Mouse (Mus musculus): ENCODE measurements around the gene Urb1. TPM values are rescaled to one million over a fixed set of nuclear protein-coding genes. Genes with fewer than 3 reads are reported as not detected.
"Not testable (repeated sequence)": the region's sequence is repeated elsewhere in the genome, so short reads cannot be mapped to it uniquely, and the experiment has no call there.

Urb1 gene
- polyA plus RNA-seq, 1 experiment from 2014 or later, result 15.6 TPM

DNA sequence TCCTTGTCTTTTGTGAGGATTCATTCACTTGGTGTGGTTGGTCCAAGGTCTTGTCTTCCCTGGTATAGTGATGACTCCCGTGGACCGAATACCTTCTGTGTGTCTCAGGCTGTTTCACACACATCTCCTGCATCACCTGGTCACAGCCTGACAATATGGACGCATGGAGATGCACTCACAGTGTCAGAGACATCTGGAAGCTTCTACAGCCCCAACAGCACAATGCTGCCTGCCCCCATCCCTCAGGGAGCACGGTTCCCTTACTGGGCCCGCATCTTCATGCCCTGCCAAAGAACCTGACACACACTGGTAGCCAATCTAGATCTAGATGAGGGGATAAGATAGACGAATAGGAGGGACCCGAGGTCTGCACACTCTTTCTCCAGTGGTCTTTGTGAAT is 18.9 kb upstream of the Urb1 start:
- peaks cover 21% of the 10 kb centered on the region for H3K4me1 ChIP-seq (replicated peaks; ENCODE audit: control insufficient read depth, insufficient read depth, low read length)
- H3K27ac ChIP-seq (ENCODE audit: low read depth, low read length), result no peak overlapping the region
- H3K4me3 ChIP-seq (ENCODE audit: low read depth, low read length), result no peak overlapping the region
- H3K36me3 ChIP-seq (ENCODE audit: control insufficient read depth, insufficient read depth, low read length), result no peaks in the 10 kb centered on the region
- H3K9me3 ChIP-seq (ENCODE audit: control insufficient read depth, low read length), result no peaks in the 10 kb centered on the region
- 78% methylated on average over 7 of the region's 7 CpGs for WGBS
- H3K4me2 ChIP-seq (ENCODE audit: low read depth, low read length, severe bottlenecking), result no peak overlapping the region
- ATAC-seq (replicated peaks; ENCODE audit: low FRiP score), result no peak
- no peak for DNase-seq (ENCODE audit: low spot score)
- no peak overlapping the region for H3K9ac ChIP-seq (ENCODE audit: low read length)
- H3K27me3 ChIP-seq (ENCODE audit: control insufficient read depth, insufficient read depth, low read length), result peaks cover 37% of the 10 kb centered on the region

DNA sequence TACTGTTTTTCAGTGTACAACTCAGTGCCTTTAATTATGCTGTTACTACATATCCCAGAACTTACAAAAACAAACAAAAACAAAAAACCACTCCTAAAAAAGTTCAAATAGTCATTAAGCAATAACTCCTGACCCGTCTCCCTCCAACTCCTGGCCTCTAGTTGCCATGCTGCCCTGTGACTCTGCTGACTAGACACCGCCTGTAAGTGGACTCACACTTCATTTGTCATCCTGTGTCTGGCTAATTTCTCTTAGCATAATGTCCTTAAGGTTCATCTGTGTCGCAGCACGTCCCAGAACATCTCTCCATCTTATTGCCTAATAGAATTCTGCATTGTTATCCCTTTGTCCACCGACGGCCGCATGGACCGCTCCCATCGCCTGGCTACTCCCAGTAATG is 17.3 kb upstream of the Urb1 start:
- ATAC-seq (replicated peaks; ENCODE audit: low FRiP score) (no peak), DNase-seq (ENCODE audit: low spot score) (no peak)
- Histone ChIP-seq H3K36me3 (ENCODE audit: control insufficient read depth, insufficient read depth, low read length) (no peaks in the 10 kb centered on the region), H3K27ac (ENCODE audit: low read depth, low read length) (no peak overlapping the region), H3K27me3 (ENCODE audit: control insufficient read depth, insufficient read depth, low read length) (peaks cover 32% of the 10 kb centered on the region), H3K4me2 (ENCODE audit: low read depth, low read length, severe bottlenecking) (no peak overlapping the region), H3K9ac (ENCODE audit: low read length) (no peak overlapping the region), H3K4me1 (replicated peaks; ENCODE audit: control insufficient read depth, insufficient read depth, low read length) (peaks cover 16% of the 10 kb centered on the region), H3K9me3 (ENCODE audit: control insufficient read depth, low read length) (no peaks in the 10 kb centered on the region), H3K4me3 (ENCODE audit: low read depth, low read length) (no peak overlapping the region)
- 81% methylated on average over 9 of the region's 9 CpGs for WGBS

DNA sequence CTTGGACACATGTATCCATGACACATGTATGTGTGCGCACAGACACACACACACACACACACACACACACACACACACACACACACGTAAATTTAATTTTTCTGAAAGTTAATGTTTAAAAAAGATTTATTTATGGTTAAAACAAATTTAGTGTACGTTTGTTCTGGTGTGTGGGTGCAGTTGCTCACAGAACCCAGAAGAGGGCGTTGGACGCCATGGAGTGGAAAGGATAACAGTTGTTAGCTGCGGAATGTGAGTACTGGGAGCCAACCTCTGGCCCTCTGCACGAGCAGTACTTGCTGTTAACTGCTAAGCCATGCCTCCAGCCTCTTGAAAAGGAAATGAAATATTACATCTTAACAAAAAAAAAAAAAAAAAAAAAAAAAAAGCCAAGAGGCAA is 16.2 kb upstream of the Urb1 start, which contains the start of gene Eva1c:
Gene Eva1c, plus strand, starts transcription at position 263 of the 400 bp plus-strand sequence.
- Histone ChIP-seq H3K9ac (ENCODE audit: low read length) (no peak within 1 kb of the TSS), H3K4me2 (ENCODE audit: low read depth, low read length, severe bottlenecking) (no peak within 1 kb of the TSS), H3K4me3 (ENCODE audit: low read depth, low read length) (no peak within 1 kb of the TSS), H3K36me3 (ENCODE audit: control insufficient read depth, insufficient read depth, low read length) (no peaks in the 10 kb centered on the region), H3K27ac (ENCODE audit: low read depth, low read length) (no peak within 1 kb of the TSS), H3K27me3 (ENCODE audit: control insufficient read depth, insufficient read depth, low read length) (peaks cover 23% of the 10 kb centered on the region), H3K9me3 (ENCODE audit: control insufficient read depth, low read length) (no peaks in the 10 kb centered on the region), H3K4me1 (replicated peaks; ENCODE audit: control insufficient read depth, insufficient read depth, low read length) (peaks cover 14% of the 10 kb centered on the region)
- 70% methylated on average over 7 of the region's 7 CpGs for WGBS
- ATAC-seq (replicated peaks; ENCODE audit: low FRiP score) (no peak), DNase-seq (ENCODE audit: low spot score) (no peak)

DNA sequence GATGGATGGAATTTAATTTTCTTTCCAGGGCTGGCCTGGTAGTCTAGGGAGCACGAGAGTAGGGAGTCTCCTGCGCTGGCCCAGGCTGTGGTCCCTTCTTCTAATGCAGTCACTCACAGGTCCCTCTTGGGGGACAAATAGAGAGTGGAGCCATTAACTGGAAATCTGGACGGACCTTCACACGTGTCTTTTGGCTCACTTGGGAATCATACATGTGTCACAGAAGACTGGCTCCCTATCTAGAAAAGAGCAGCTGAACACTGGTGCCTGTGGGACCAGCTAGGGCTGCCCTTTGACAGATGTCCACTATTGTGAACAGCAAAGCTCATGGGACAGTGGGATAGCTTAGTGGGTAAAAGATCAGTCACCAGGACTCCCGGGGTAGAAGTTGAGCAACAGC is 15.8 kb upstream of the Urb1 start:
- H3K36me3 ChIP-seq (ENCODE audit: control insufficient read depth, insufficient read depth, low read length), result no peaks in the 10 kb centered on the region
- whole genome bisulfite sequencing, result 84% methylated on average over 5 of the region's 5 CpGs
- H3K9me3 ChIP-seq (ENCODE audit: control insufficient read depth, low read length), result no peaks in the 10 kb centered on the region
- H3K4me2 ChIP-seq (ENCODE audit: low read depth, low read length, severe bottlenecking), result no peak overlapping the region
- peaks cover 10% of the 10 kb centered on the region for H3K4me1 ChIP-seq (replicated peaks; ENCODE audit: control insufficient read depth, insufficient read depth, low read length)
- no peak overlapping the region for H3K9ac ChIP-seq (ENCODE audit: low read length)
- no peak overlapping the region for H3K4me3 ChIP-seq (ENCODE audit: low read depth, low read length)
- ATAC-seq (replicated peaks; ENCODE audit: low FRiP score), result no peak
- DNase-seq (ENCODE audit: low spot score), result no peak
- peaks cover 19% of the 10 kb centered on the region for H3K27me3 ChIP-seq (ENCODE audit: control insufficient read depth, insufficient read depth, low read length)
- H3K27ac ChIP-seq (ENCODE audit: low read depth, low read length), result no peak overlapping the region

DNA sequence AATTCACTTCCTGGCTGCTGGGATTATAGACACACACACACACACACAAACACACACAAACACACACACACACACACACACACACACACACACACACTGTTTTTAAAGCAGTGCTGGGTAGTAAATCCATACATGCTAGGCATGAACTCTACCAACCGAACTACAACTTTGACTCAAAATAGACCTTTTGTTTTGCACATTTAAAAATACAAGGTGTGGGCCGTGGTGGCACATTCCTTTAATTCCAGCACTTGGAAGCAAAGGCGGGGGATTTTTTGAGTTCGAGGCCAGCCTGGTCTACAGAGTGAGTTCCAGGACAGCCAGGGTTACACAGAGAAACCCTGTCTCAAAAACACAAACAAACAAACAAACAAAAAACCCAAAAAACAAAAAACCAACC is 13.8 kb upstream of the Urb1 start:
- 79% methylated on average over 4 of the region's 4 CpGs for WGBS
- not testable (repeated sequence) for DNase-seq (ENCODE audit: low spot score)

DNA sequence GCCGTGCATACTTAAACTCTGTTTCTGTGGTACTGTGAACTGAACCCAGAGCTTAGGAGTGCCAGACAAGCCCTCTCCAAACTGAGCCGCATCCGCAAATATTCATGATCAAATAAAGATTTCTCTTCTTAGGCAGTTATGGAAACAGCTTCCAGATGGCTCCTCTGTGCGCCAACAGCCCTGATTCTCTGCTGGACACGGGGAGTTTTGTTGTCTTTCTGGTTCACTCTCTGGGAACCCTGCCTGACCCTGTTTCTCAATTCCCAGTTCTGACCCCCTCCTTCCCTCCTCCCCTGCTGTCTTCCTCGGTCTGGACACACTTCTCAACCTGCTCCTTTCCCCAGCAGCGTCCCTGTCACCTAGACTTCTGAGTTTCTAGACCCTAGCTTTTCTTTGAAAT is 12.8 kb upstream of the Urb1 start:
- Histone ChIP-seq H3K27me3 (ENCODE audit: control insufficient read depth, insufficient read depth, low read length) (no peaks in the 10 kb centered on the region), H3K36me3 (ENCODE audit: control insufficient read depth, insufficient read depth, low read length) (no peaks in the 10 kb centered on the region), H3K9ac (ENCODE audit: low read length) (no peak overlapping the region), H3K4me2 (ENCODE audit: low read depth, low read length, severe bottlenecking) (no peak overlapping the region), H3K9me3 (ENCODE audit: control insufficient read depth, low read length) (no peaks in the 10 kb centered on the region), H3K4me3 (ENCODE audit: low read depth, low read length) (no peak overlapping the region), H3K27ac (ENCODE audit: low read depth, low read length) (no peak overlapping the region), H3K4me1 (replicated peaks; ENCODE audit: control insufficient read depth, insufficient read depth, low read length) (no peaks in the 10 kb centered on the region)
- ATAC-seq (replicated peaks; ENCODE audit: low FRiP score) (no peak), DNase-seq (ENCODE audit: low spot score) (no peak)
- WGBS, result 70% methylated on average over 7 of the region's 7 CpGs

More for the DNA sequence above, 13.8 kb upstream of the Urb1 start:
- ATAC-seq (replicated peaks; ENCODE audit: low FRiP score); H3K36me3 ChIP-seq (ENCODE audit: control insufficient read depth, insufficient read depth, low read length); H3K9me3 ChIP-seq (ENCODE audit: control insufficient read depth, low read length); H3K9ac ChIP-seq (ENCODE audit: low read length); H3K27me3 ChIP-seq (ENCODE audit: control insufficient read depth, insufficient read depth, low read length); H3K4me2 ChIP-seq (ENCODE audit: low read depth, low read length, severe bottlenecking); H3K4me1 ChIP-seq (replicated peaks; ENCODE audit: control insufficient read depth, insufficient read depth, low read length); H3K4me3 ChIP-seq (ENCODE audit: low read depth, low read length); H3K27ac ChIP-seq (ENCODE audit: low read depth, low read length): not testable (repeated sequence)

DNA sequence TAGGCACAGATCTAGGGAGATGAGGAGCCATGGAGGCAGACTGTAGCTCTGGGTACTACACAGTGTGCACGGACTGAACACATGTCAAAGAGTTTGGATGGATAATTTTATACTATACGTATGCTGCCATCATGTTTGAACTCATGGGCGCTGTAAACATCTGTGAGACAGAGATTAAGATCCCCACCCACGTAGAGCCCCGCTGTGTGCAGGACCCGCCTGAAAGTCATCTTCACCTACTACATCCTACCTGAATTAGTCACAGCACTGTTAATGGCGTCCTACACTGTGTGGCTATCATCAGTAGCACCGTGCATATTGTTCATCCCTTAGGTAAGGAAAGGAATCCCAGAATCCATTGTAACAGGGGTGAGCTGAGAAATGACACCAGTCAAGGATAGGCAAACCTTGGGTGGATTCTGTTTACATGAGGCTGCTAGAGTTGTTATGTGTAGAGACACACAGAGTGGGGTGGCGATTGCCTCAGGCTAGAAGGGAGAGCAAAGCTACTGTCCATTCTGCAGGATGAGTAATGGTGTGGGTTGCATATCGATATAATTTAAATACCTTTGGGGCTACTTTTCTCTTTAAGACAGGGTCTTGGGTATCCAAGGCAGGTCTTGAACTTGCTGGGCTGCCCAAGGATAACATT is 12.2 kb upstream of the Urb1 start:
- ATAC-seq (replicated peaks; ENCODE audit: low FRiP score) (no peak), DNase-seq (ENCODE audit: low spot score) (no peak)
- Histone ChIP-seq H3K9ac (ENCODE audit: low read length) (no peak overlapping the region), H3K36me3 (ENCODE audit: control insufficient read depth, insufficient read depth, low read length) (no peaks in the 10 kb centered on the region), H3K4me1 (replicated peaks; ENCODE audit: control insufficient read depth, insufficient read depth, low read length) (no peaks in the 10 kb centered on the region), H3K9me3 (ENCODE audit: control insufficient read depth, low read length) (no peaks in the 10 kb centered on the region), H3K27me3 (ENCODE audit: control insufficient read depth, insufficient read depth, low read length) (no peaks in the 10 kb centered on the region), H3K4me3 (ENCODE audit: low read depth, low read length) (no peak overlapping the region), H3K4me2 (ENCODE audit: low read depth, low read length, severe bottlenecking) (no peak overlapping the region), H3K27ac (ENCODE audit: low read depth, low read length) (no peak overlapping the region)
- WGBS, result 92% methylated on average over 10 of the region's 10 CpGs

DNA sequence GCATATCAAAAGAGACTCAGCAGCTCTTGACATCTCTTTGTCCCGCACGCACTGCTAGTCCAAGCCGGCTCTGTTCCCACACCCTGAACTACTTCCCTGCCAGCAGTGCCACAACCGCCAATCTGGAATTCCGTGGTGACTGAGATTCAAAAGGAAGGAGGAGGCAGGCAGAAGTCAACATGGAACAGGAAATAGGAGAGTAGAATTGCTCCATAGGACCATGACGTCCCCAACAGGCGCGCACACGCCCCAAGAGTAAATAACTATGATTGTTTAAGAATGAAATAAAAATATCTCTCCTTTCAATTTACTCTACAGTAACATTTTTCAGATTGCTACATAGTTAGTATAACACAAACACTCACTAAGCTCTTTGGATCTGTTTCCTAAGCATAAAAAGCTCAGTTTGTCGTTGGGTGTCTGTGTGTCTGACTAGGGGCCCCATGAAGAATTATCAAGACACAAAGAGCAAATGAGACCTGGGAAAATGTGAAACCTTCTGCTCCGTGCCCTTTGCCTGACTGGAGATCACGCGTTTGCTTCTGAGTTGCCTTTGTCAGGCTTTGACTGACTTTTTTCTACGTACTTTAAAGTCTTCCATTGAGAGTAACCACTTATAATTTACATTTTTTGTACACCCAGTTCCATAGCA is 11.0 kb upstream of the Urb1 start:
- no peak overlapping the region for H3K27ac ChIP-seq (ENCODE audit: low read depth, low read length)
- no peaks in the 10 kb centered on the region for H3K9me3 ChIP-seq (ENCODE audit: control insufficient read depth, low read length)
- ATAC-seq (replicated peaks; ENCODE audit: low FRiP score) (no peak), DNase-seq (ENCODE audit: low spot score) (no peak)
- H3K4me1 ChIP-seq (replicated peaks; ENCODE audit: control insufficient read depth, insufficient read depth, low read length), result no peaks in the 10 kb centered on the region
- no peak overlapping the region for H3K4me3 ChIP-seq (ENCODE audit: low read depth, low read length)
- no peak overlapping the region for H3K4me2 ChIP-seq (ENCODE audit: low read depth, low read length, severe bottlenecking)
- H3K27me3 ChIP-seq (ENCODE audit: control insufficient read depth, insufficient read depth, low read length), result no peaks in the 10 kb centered on the region
- WGBS, result 88% methylated on average over 14 of the region's 14 CpGs
- H3K36me3 ChIP-seq (ENCODE audit: control insufficient read depth, insufficient read depth, low read length), result no peaks in the 10 kb centered on the region
- H3K9ac ChIP-seq (ENCODE audit: low read length), result no peak overlapping the region

DNA sequence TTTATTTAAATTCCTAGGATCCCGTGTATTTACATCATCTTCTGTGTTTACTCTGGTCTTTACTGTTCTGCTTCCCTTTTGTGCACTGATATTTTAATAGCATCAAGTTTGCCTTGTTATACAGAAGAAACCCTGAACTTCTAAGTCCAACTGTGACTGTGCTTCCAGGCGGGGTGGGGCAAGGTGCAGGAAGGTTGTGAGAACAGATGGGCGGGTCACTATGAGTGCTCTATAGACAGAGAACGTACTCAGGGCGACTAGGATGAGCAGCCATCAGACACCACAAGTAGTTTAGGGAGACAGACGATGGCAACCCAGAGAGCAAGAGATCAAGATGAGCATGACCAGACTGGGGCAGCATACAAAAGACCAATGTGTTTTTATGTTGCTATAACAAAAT is 10.1 kb upstream of the Urb1 start:
- DNase-seq (ENCODE audit: low spot score) (no peak), ATAC-seq (replicated peaks; ENCODE audit: low FRiP score) (no peak)
- H3K9ac ChIP-seq (ENCODE audit: low read length), result no peak overlapping the region
- H3K9me3 ChIP-seq (ENCODE audit: control insufficient read depth, low read length), result no peaks in the 10 kb centered on the region
- WGBS, result 80% methylated on average over 6 of the region's 6 CpGs
- H3K4me2 ChIP-seq (ENCODE audit: low read depth, low read length, severe bottlenecking), result no peak overlapping the region
- H3K27ac ChIP-seq (ENCODE audit: low read depth, low read length), result no peak overlapping the region
- no peak overlapping the region for H3K4me3 ChIP-seq (ENCODE audit: low read depth, low read length)
- H3K4me1 ChIP-seq (replicated peaks; ENCODE audit: control insufficient read depth, insufficient read depth, low read length), result no peaks in the 10 kb centered on the region
- no peaks in the 10 kb centered on the region for H3K36me3 ChIP-seq (ENCODE audit: control insufficient read depth, insufficient read depth, low read length)
- H3K27me3 ChIP-seq (ENCODE audit: control insufficient read depth, insufficient read depth, low read length), result no peaks in the 10 kb centered on the region

Measured in forebrain, embryonic 11.5 days (tissue).